ENCODE assay signal across 29 mouse cellular contexts in the genomic region with DNA sequence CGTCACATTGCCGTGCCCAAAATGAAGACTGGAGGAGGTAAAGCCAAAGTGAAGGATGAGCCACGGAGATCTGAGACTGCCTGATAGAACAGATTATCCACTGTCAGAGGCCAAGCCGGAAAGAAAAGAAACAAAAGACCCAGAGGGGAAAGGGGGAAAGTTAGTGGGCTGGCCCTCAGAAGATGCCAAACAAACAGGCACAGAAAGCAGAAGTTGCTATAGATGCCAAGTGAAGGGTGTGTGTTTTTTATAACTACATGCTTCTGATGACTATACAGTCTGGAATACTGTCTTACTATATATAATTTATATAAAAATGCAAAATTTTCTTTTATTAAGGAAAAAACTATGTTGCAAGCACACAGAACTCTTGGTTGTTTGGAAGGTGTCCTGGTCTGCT. TPM values are rescaled to one million over a fixed set of nuclear protein-coding genes. Genes with fewer than 3 reads are reported as not detected.
"Had no signal": no experiment of that assay in that cellular context is flagged by ENCODE, and none has a peak within 500 bp of the region (broad histone marks: within the 10 kb centered on the region; RNA-seq: fewer than 3 reads in every experiment).

No protein-coding gene starts in this region.

- ATAC-seq: forebrain, embryonic 13.5 days; forebrain, embryonic 14.5 days; forebrain, embryonic 15.5 days; forebrain, embryonic 16.5 days; forebrain, postnatal 0 days had no signal

- H3K9ac ChIP-seq: embryonic facial prominence, embryonic 12.5 days; embryonic facial prominence, embryonic 13.5 days; embryonic facial prominence, embryonic 15.5 days; forebrain, embryonic 12.5 days; forebrain, embryonic 13.5 days; forebrain, embryonic 15.5 days; forebrain, postnatal 0 days had no signal

- H3K27ac ChIP-seq: embryonic facial prominence, embryonic 10.5 days; embryonic facial prominence, embryonic 12.5 days; embryonic facial prominence, embryonic 13.5 days; embryonic facial prominence, embryonic 15.5 days; forebrain, embryonic 10.5 days; forebrain, embryonic 12.5 days; forebrain, embryonic 13.5 days; forebrain, embryonic 15.5 days; gastrocnemius, adult 2 months; heart, adult 2 months had no signal

- DNase-seq: cerebellum, adult 2 months; cerebellum, adult 8-10 months; cerebellum, adult 9-10 months; cerebellum, adult 9-11 months; cerebellum, postnatal 10 days; cerebellum, postnatal 14 days; cerebellum, postnatal 25 days; cerebellum, postnatal 36 days; embryo, embryonic 11 days; forebrain, postnatal 0 days; gastrocnemius, adult 2 months; gastrocnemius, postnatal 10 days; gastrocnemius, postnatal 14 days; gastrocnemius, postnatal 25 days; gastrocnemius, postnatal 36 days; heart, adult 11 months; heart, adult 18-20 months; heart, adult 2 months had no signal

- H3K4me3 ChIP-seq: embryonic facial prominence, embryonic 10.5 days; embryonic facial prominence, embryonic 12.5 days; embryonic facial prominence, embryonic 13.5 days; embryonic facial prominence, embryonic 15.5 days; erythroblast, embryonic 14.5 days; forebrain, embryonic 10.5 days; forebrain, embryonic 12.5 days; forebrain, embryonic 13.5 days; forebrain, embryonic 15.5 days; gastrocnemius, adult 2 months; heart, adult 2 months had no signal

- H3K27me3 ChIP-seq: embryonic facial prominence, embryonic 12.5 days; embryonic facial prominence, embryonic 13.5 days; embryonic facial prominence, embryonic 15.5 days; forebrain, embryonic 12.5 days; forebrain, embryonic 13.5 days; forebrain, embryonic 15.5 days had no signal

- H3K4me2 ChIP-seq: embryonic facial prominence, embryonic 12.5 days; embryonic facial prominence, embryonic 13.5 days; embryonic facial prominence, embryonic 15.5 days; forebrain, embryonic 12.5 days; forebrain, embryonic 13.5 days; forebrain, embryonic 15.5 days had no signal

- H3K36me3 ChIP-seq: embryonic facial prominence, embryonic 10.5 days; embryonic facial prominence, embryonic 12.5 days; embryonic facial prominence, embryonic 13.5 days; embryonic facial prominence, embryonic 15.5 days; forebrain, embryonic 10.5 days; forebrain, embryonic 12.5 days; forebrain, embryonic 15.5 days had no signal

- H3K9me3 ChIP-seq: embryonic facial prominence, embryonic 10.5 days; embryonic facial prominence, embryonic 12.5 days; embryonic facial prominence, embryonic 13.5 days; embryonic facial prominence, embryonic 15.5 days; forebrain, embryonic 10.5 days; forebrain, embryonic 12.5 days; forebrain, embryonic 13.5 days; forebrain, embryonic 15.5 days had no signal

- H3K4me1 ChIP-seq: embryonic facial prominence, embryonic 10.5 days; embryonic facial prominence, embryonic 12.5 days; embryonic facial prominence, embryonic 13.5 days; embryonic facial prominence, embryonic 15.5 days; forebrain, embryonic 10.5 days; forebrain, embryonic 12.5 days; forebrain, embryonic 13.5 days; forebrain, embryonic 15.5 days had no signal

RNA-seq across cellular contexts. Expression of a gene that starts 31.7 kb away (rescaled TPM):
- polyA plus RNA-seq: erythroblast, embryonic 14.5 days had no signal

RNA-seq across cellular contexts. Expression of a gene that starts 51.7 kb away (rescaled TPM):
- polyA plus RNA-seq: erythroblast, embryonic 14.5 days had no signal
